Mouse (Mus musculus) megakaryocyte, embryonic 14.5 days (primary cell): Measurements from ENCODE around the gene Aldh8a1.

ENCODE experiments used
- FLI1 ChIP-seq: IDR thresholded peaks from 2 replicates; pipeline ENCODE4 v1.6.1; 2012; ENCODE audit warnings: low read length, inconsistent platforms, mixed read lengths
- GATA1 ChIP-seq: IDR thresholded peaks from 3 replicates; pipeline ENCODE4 v1.6.1; 2012; ENCODE audit warnings: mixed read lengths, low read length, inconsistent platforms, borderline replicate concordance

DNA sequence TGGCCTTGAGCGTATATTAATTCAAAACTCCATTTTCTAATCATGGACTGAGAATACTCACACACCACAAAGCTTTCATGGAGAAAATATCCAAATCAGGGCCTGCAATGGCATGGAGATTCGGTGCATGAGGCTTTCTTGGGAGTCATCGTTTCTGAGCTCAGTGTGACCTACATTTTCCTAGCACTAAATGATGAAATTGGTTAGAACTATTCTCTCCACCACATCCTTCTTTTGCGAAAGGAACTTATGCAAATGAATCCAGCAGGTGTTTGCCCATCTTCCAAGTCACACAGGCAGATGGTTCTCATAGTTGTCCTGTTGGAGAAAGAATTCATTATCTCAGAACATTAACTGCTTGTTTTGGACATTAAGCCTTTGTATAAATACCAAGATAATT is 13.3 kb downstream of the Aldh8a1 start:
- no peak for TF ChIP-seq GATA1
- no peak for TF ChIP-seq FLI1
